Mouse (Mus musculus) kidney, adult 2 months (tissue): ENCODE results near the gene Rnf32.

Experiments
- CTCF ChIP-seq: fragments of 200-500 bp; conservative IDR thresholded peaks from 2 replicates; pipeline ENCODE4 v1.5.1; 2011; ENCODE audit warnings: low read depth, mild to moderate bottlenecking, control low read depth, low read length, moderate library complexity, mixed read lengths; ENCODE audit not compliant: insufficient read depth, insufficient read length
- POLR2A ChIP-seq: fragments of 200-500 bp; IDR thresholded peaks from one replicate; pipeline ENCODE4 v1.6.1; 2011; ENCODE audit warnings: low read depth, low read length, control low read depth

GRCm38 (mm10) chr5:29217997-29218396, 22.2 kb downstream of the Rnf32 start:
- no peak for TF ChIP-seq CTCF
- TF ChIP-seq POLR2A: no peak
